Mouse (Mus musculus) ES-E14 (cell line): ENCODE results near the gene Tmem246. TPM values are rescaled to one million over a fixed set of nuclear protein-coding genes. Genes with fewer than 3 reads are reported as not detected.
"Not testable (repeated sequence)": the region's sequence is repeated elsewhere in the genome, so short reads cannot be mapped to it uniquely, and the experiment has no call there.

Experiments used
- DNase-seq: peaks from one replicate; pipeline ENCODE4 v3.0.0-alpha.2; 2013; ENCODE audit warnings: low read depth, low spot score
- H3K27ac ChIP-seq: 2 replicates; pipeline ENCODE4 v1.5.1; 2012; ENCODE audit warnings: low read depth, mild to moderate bottlenecking, low read length, moderate library complexity, mixed read lengths; ENCODE audit not compliant: poor library complexity, insufficient read depth, severe bottlenecking
- H3K36me3 ChIP-seq: 2 replicates; pipeline ENCODE4 v1.6.1; 2012; ENCODE audit warnings: mild to moderate bottlenecking, low read length, moderate library complexity, mixed read lengths; ENCODE audit not compliant: control insufficient read depth, poor library complexity, insufficient read depth, severe bottlenecking
- H3K4me1 ChIP-seq, 2 experiments: fragments of 150-350 bp in 1 of 2; sonication (generic) in 1 of 2; 2 replicates each; pipeline ENCODE4 v1.6.1; 2012; ENCODE audit warnings: low read length in 2 of 2, mild to moderate bottlenecking in 1 of 2, mixed read lengths in 1 of 2; ENCODE audit not compliant: control insufficient read depth in 2 of 2, insufficient read depth in 2 of 2, poor library complexity in 1 of 2
- H3K4me3 ChIP-seq, 2 experiments: fragments of 150-350 bp in 1 of 2; sonication (generic) in 1 of 2; 2 replicates each; pipeline ENCODE4 v1.5.1; 2012; ENCODE audit warnings: low read length in 2 of 2, low read depth in 1 of 2, mild to moderate bottlenecking in 1 of 2, mixed read lengths in 1 of 2; ENCODE audit not compliant: insufficient read depth in 1 of 2, poor library complexity in 1 of 2, severe bottlenecking in 1 of 2
- H3K9ac ChIP-seq: 2 replicates; pipeline ENCODE4 v1.6.1; 2012; ENCODE audit warnings: low read depth, mild to moderate bottlenecking, low read length, mixed read lengths; ENCODE audit not compliant: poor library complexity, insufficient read depth, severe bottlenecking
- H3K9me3 ChIP-seq: fragments of 150-350 bp; sonication (generic); 2 replicates; pipeline ENCODE4 v1.6.1; 2012; ENCODE audit warnings: low read depth, mild to moderate bottlenecking, low read length; ENCODE audit not compliant: control insufficient read depth, insufficient read depth
- CHD2 ChIP-seq: IDR thresholded peaks from 2 replicates; pipeline ENCODE4 v1.6.1; 2014; ENCODE audit warnings: mild to moderate bottlenecking, low read depth, low read length, inconsistent platforms
- HCFC1 ChIP-seq: IDR thresholded peaks from 2 replicates; pipeline ENCODE4 v1.6.1; 2012; ENCODE audit warnings: low read length, inconsistent platforms, borderline replicate concordance; ENCODE audit not compliant: insufficient read depth
- MAFK ChIP-seq: IDR thresholded peaks from 2 replicates; pipeline ENCODE4 v1.6.1; 2014; ENCODE audit warnings: mild to moderate bottlenecking, low read depth, low read length, inconsistent platforms; ENCODE audit not compliant: insufficient read depth
- ZC3H11A ChIP-seq: IDR thresholded peaks from 2 replicates; pipeline ENCODE4 v1.6.1; 2012; ENCODE audit warnings: low read depth, mild to moderate bottlenecking, inconsistent platforms, low read length, borderline replicate concordance
- ZNF384 ChIP-seq: IDR thresholded peaks from 2 replicates; pipeline ENCODE4 v1.6.1; 2012; ENCODE audit warnings: low read depth, low read length, inconsistent platforms
- in situ Hi-C, 2 experiments: fragments of 600-800 bp; cut with MboI; formaldehyde crosslinking; loops; one replicate each; pipeline ENCODE4 v1.15.1; 2025; ENCODE audit warnings: low sequenced_read_pairs in 2 of 2, inconsistent platforms in 1 of 2; ENCODE audit not compliant: unreplicated experiment in 2 of 2
- total RNA-seq: library from RNA; depleted of rRNA; stranded (reverse); fragments of 300-350 nt; gene quantifications from 2 replicates; pipeline ENCODE4 v1.2.3, GENCODE M21; 2012

The Tmem246 gene
- total RNA-seq, 1 experiment = 2.3 TPM

DNA sequence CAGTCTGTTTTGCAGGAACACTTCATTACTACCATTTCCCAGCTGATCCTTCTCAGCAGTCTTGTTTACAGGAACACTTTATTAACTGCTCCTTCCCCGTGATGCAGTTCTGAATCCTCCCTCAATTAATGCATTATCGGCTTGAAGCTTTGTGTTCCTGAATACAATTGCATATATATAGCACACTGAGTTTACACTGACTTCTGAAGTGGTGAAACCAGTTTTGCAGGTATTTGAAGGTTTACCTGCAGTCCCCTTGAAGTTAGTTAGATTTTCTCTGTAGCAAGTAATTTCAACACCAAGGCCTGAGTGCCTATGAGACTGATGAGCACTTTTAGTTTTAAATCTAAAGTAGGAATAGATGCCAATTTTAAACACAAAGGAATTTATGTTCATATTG is 24.6 kb upstream of the Tmem246 start:
- in situ Hi-C loops = loop anchor here in 1 of 2 experiments (10.0 kb wide), 1 partner anchor 57 kb away; no protein-coding TSS in a partner anchor
- no peak overlapping the region for H3K4me3 ChIP-seq
- DNase-seq = no peak
- no peak overlapping the region for H3K9ac ChIP-seq
- H3K9me3 ChIP-seq = no peaks in the 10 kb centered on the region
- no peak overlapping the region for H3K27ac ChIP-seq
- H3K36me3 ChIP-seq = no peaks in the 10 kb centered on the region
- TF ChIP-seq ZNF384 = no peak
- no peak for TF ChIP-seq MAFK
- TF ChIP-seq HCFC1 = no peak
- TF ChIP-seq ZC3H11A = no peak
- no peak for TF ChIP-seq CHD2
- H3K4me1 ChIP-seq = no peaks in the 10 kb centered on the region

DNA sequence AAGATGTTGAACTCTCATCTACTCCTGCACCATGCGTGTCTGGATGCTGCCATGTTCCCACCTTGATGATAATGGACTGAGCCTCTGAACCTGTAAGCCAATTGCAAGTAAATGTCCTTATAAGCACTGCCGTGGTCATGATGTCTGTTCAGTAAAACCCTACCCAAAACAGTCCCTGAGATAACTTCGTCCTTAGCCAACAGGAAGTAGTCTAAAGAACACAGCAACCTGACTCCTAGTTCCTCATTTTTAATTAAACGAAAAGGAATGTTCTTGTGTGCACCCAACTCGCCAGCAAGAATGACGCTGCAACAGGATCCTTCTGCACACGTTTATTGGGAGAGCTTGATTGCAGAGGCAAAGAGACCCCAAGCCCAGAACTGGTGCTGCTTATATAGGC is 22.2 kb upstream of the Tmem246 start:
- not testable (repeated sequence) for DNase-seq, H3K36me3 ChIP-seq, H3K9ac ChIP-seq, H3K4me3 ChIP-seq, H3K27ac ChIP-seq, H3K9me3 ChIP-seq, H3K4me1 ChIP-seq
- in situ Hi-C loops = loop anchor here in 1 of 2 experiments (10.0 kb wide), 1 partner anchor 55 kb away; no protein-coding TSS in a partner anchor

DNA sequence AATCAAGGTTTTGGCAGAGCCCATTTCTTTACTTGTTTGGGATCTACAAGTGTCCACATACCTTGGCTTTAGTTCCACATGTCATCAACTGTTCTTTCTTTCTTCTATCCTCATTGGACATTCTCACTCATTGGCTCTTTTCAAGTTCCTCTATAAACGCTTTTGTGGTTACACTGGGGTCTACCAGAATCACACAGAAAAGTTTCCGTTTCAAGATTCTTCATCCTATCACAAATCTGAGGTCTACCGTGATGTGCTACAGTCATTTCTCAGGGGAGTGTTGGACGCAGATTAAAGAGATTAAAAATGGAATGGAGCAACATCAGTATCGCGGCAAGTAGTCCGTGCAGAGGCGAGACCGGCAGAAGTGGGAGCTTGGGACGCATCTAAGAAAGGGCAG is 19.2 kb upstream of the Tmem246 start:
- in situ Hi-C loops = no loop called here

DNA sequence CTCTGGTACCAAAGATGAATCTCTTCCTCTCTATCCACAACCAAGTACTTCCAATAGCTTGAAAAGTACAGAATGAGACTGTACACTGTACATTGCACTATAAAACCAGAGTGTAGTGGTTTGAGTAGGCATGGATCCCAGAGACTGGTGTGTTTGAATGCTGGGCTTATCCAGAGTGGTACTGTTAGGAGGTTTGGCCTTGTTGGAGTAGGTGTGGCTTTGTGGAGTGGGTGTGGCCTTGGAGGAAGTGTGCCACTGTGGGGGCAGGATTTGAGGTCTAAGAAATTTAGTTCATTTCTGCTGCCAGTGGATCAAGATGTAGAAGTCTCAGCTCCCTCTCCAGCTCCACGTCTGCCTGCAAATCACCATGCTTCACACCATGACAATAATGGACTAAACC is 7.8 kb upstream of the Tmem246 start:
- TF ChIP-seq CHD2 = no peak
- Histone ChIP-seq H3K27ac (no peak overlapping the region), H3K9ac (no peak overlapping the region), H3K4me1 (no peaks in the 10 kb centered on the region), H3K9me3 (no peaks in the 10 kb centered on the region), H3K4me3 (no peak overlapping the region), H3K36me3 (no peaks in the 10 kb centered on the region)
- DNase-seq = no peak
- in situ Hi-C loops = no loop called here

More for the DNA sequence above, 19.2 kb upstream of the Tmem246 start:
- no peak for DNase-seq
- Histone ChIP-seq H3K4me1 (no peaks in the 10 kb centered on the region), H3K9me3 (no peaks in the 10 kb centered on the region), H3K4me3 (no peak overlapping the region), H3K36me3 (no peaks in the 10 kb centered on the region), H3K9ac (no peak overlapping the region), H3K27ac (no peak overlapping the region)
- TF ChIP-seq CHD2 (no peak), MAFK (no peak), HCFC1 (no peak), ZNF384 (no peak), ZC3H11A (no peak)

DNA sequence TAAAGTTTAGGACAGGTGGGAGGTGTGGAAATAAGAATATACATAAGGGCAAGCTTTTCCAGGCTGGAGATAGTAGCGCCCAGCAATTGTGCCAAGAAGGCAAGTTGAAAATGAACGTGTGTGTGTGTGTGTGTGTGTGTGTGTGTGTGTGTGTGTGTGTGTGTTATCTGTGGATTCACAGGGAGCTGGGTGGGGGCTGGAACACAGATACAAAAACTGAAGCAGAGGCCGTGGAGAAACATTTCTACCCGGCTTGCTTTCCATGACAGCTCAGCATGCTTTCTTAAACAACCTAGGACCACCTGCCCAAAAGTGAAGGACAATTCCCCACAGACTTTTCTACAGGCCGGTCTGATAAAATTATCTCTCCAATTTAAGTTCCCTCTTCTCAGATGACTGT is 6.9 kb upstream of the Tmem246 start:
- TF ChIP-seq ZNF384 (no peak), HCFC1 (no peak)
- H3K9me3 ChIP-seq = no peaks in the 10 kb centered on the region
- in situ Hi-C loops = no loop called here
- H3K36me3 ChIP-seq = no peaks in the 10 kb centered on the region
- H3K4me1 ChIP-seq = no peaks in the 10 kb centered on the region
- H3K9ac ChIP-seq = no peak overlapping the region
- no peak for DNase-seq
- no peak overlapping the region for H3K4me3 ChIP-seq
- no peak overlapping the region for H3K27ac ChIP-seq
